Mouse (Mus musculus): Measurements from ENCODE around the gene Rbfox1. TPM values are rescaled to one million over a fixed set of nuclear protein-coding genes. Genes with fewer than 3 reads are reported as not detected.

Gene Rbfox1
- polyA plus RNA-seq, 1 experiment from 2014 or later, result 2.7 TPM

- H3K4me3 ChIP-seq (ENCODE audit: low read depth, low read length), result no peak overlapping the region
- no peak overlapping the region for H3K4me2 ChIP-seq (replicated peaks; ENCODE audit: low read depth, low read length)
- H3K4me1 ChIP-seq (ENCODE audit: control insufficient read depth, insufficient read depth, low read length), result no peaks in the 10 kb centered on the region
- ATAC-seq (ENCODE audit: insufficient number of reproducible peaks, insufficient read depth, low FRiP score, low read depth), result no peak
- no peaks in the 10 kb centered on the region for H3K36me3 ChIP-seq (ENCODE audit: control insufficient read depth, insufficient read depth, low read length)
- 74% methylated on average over 3 of the region's 3 CpGs for WGBS
- no peak overlapping the region for H3K27ac ChIP-seq (ENCODE audit: low read length)
- no peaks in the 10 kb centered on the region for H3K27me3 ChIP-seq (ENCODE audit: control insufficient read depth, insufficient read depth, low read length)
- H3K9ac ChIP-seq (replicated peaks; ENCODE audit: low read depth, low read length), result no peak overlapping the region
- H3K9me3 ChIP-seq (ENCODE audit: control insufficient read depth, low read depth, low read length), result no peaks in the 10 kb centered on the region
Measured at GRCm38 (mm10) chr16:7329196-7329595, 1444.0 kb downstream of the Rbfox1 start.

- Histone ChIP-seq H3K9me3 (ENCODE audit: control insufficient read depth, low read depth, low read length) (no peaks in the 10 kb centered on the region), H3K27me3 (ENCODE audit: control insufficient read depth, insufficient read depth, low read length) (no peaks in the 10 kb centered on the region), H3K4me2 (replicated peaks; ENCODE audit: low read depth, low read length) (no peak overlapping the region), H3K36me3 (ENCODE audit: control insufficient read depth, insufficient read depth, low read length) (no peaks in the 10 kb centered on the region), H3K27ac (ENCODE audit: low read length) (no peak overlapping the region), H3K4me1 (ENCODE audit: control insufficient read depth, insufficient read depth, low read length) (no peaks in the 10 kb centered on the region), H3K9ac (replicated peaks; ENCODE audit: low read depth, low read length) (no peak overlapping the region), H3K4me3 (ENCODE audit: low read depth, low read length) (no peak overlapping the region)
- no peak for ATAC-seq (ENCODE audit: insufficient number of reproducible peaks, insufficient read depth, low FRiP score, low read depth)
- 41% methylated on average over 4 of the region's 4 CpGs for WGBS
Measured at GRCm38 (mm10) chr16:7341186-7341585, 1456.0 kb downstream of the Rbfox1 start.

GRCm38 (mm10) chr16:7345298-7345697 is 1460.1 kb downstream of the Rbfox1 start:
- Histone ChIP-seq H3K9me3 (ENCODE audit: control insufficient read depth, low read depth, low read length) (no peaks in the 10 kb centered on the region), H3K36me3 (ENCODE audit: control insufficient read depth, insufficient read depth, low read length) (no peaks in the 10 kb centered on the region), H3K27me3 (ENCODE audit: control insufficient read depth, insufficient read depth, low read length) (no peaks in the 10 kb centered on the region), H3K9ac (replicated peaks; ENCODE audit: low read depth, low read length) (no peak overlapping the region), H3K4me2 (replicated peaks; ENCODE audit: low read depth, low read length) (no peak overlapping the region), H3K4me3 (ENCODE audit: low read depth, low read length) (no peak overlapping the region), H3K4me1 (ENCODE audit: control insufficient read depth, insufficient read depth, low read length) (no peaks in the 10 kb centered on the region), H3K27ac (ENCODE audit: low read length) (no peak overlapping the region)
- WGBS, result 53% methylated on average over 3 of the region's 3 CpGs
- ATAC-seq (ENCODE audit: insufficient number of reproducible peaks, insufficient read depth, low FRiP score, low read depth), result no peak

GRCm38 (mm10) chr16:7346001-7346625 is 1461.0 kb downstream of the Rbfox1 start:
- Histone ChIP-seq H3K9ac (replicated peaks; ENCODE audit: low read depth, low read length) (no peak overlapping the region), H3K9me3 (ENCODE audit: control insufficient read depth, low read depth, low read length) (no peaks in the 10 kb centered on the region), H3K4me1 (ENCODE audit: control insufficient read depth, insufficient read depth, low read length) (no peaks in the 10 kb centered on the region), H3K4me2 (replicated peaks; ENCODE audit: low read depth, low read length) (no peak overlapping the region), H3K27ac (ENCODE audit: low read length) (no peak overlapping the region), H3K27me3 (ENCODE audit: control insufficient read depth, insufficient read depth, low read length) (no peaks in the 10 kb centered on the region), H3K4me3 (ENCODE audit: low read depth, low read length) (no peak overlapping the region), H3K36me3 (ENCODE audit: control insufficient read depth, insufficient read depth, low read length) (no peaks in the 10 kb centered on the region)
- WGBS, result 55% methylated on average over 11 of the region's 11 CpGs
- no peak for ATAC-seq (ENCODE audit: insufficient number of reproducible peaks, insufficient read depth, low FRiP score, low read depth)

- no peak overlapping the region for H3K4me3 ChIP-seq (ENCODE audit: low read depth, low read length)
- no peak overlapping the region for H3K4me2 ChIP-seq (replicated peaks; ENCODE audit: low read depth, low read length)
- WGBS, result 65% methylated on average over 7 of the region's 7 CpGs
- H3K4me1 ChIP-seq (ENCODE audit: control insufficient read depth, insufficient read depth, low read length), result no peaks in the 10 kb centered on the region
- no peaks in the 10 kb centered on the region for H3K27me3 ChIP-seq (ENCODE audit: control insufficient read depth, insufficient read depth, low read length)
- H3K36me3 ChIP-seq (ENCODE audit: control insufficient read depth, insufficient read depth, low read length), result no peaks in the 10 kb centered on the region
- H3K27ac ChIP-seq (ENCODE audit: low read length), result no peak overlapping the region
- no peak for ATAC-seq (ENCODE audit: insufficient number of reproducible peaks, insufficient read depth, low FRiP score, low read depth)
- H3K9ac ChIP-seq (replicated peaks; ENCODE audit: low read depth, low read length), result no peak overlapping the region
- no peaks in the 10 kb centered on the region for H3K9me3 ChIP-seq (ENCODE audit: control insufficient read depth, low read depth, low read length)
Measured at GRCm38 (mm10) chr16:7347522-7348165, 1462.5 kb downstream of the Rbfox1 start.

GRCm38 (mm10) chr16:7352808-7353207 is 1467.7 kb downstream of the Rbfox1 start:
- no peaks in the 10 kb centered on the region for H3K9me3 ChIP-seq (ENCODE audit: control insufficient read depth, low read depth, low read length)
- no peaks in the 10 kb centered on the region for H3K36me3 ChIP-seq (ENCODE audit: control insufficient read depth, insufficient read depth, low read length)
- H3K4me1 ChIP-seq (ENCODE audit: control insufficient read depth, insufficient read depth, low read length), result no peaks in the 10 kb centered on the region
- H3K27ac ChIP-seq (ENCODE audit: low read length), result no peak overlapping the region
- H3K9ac ChIP-seq (replicated peaks; ENCODE audit: low read depth, low read length), result no peak overlapping the region
- ATAC-seq (ENCODE audit: insufficient number of reproducible peaks, insufficient read depth, low FRiP score, low read depth), result no peak
- no peaks in the 10 kb centered on the region for H3K27me3 ChIP-seq (ENCODE audit: control insufficient read depth, insufficient read depth, low read length)
- H3K4me3 ChIP-seq (ENCODE audit: low read depth, low read length), result no peak overlapping the region
- no peak overlapping the region for H3K4me2 ChIP-seq (replicated peaks; ENCODE audit: low read depth, low read length)
- 58% methylated on average over 16 of the region's 16 CpGs for WGBS

GRCm38 (mm10) chr16:7354116-7354515 is 1469.0 kb downstream of the Rbfox1 start:
- H3K4me2 ChIP-seq (replicated peaks; ENCODE audit: low read depth, low read length), result no peak overlapping the region
- H3K9ac ChIP-seq (replicated peaks; ENCODE audit: low read depth, low read length), result no peak overlapping the region
- no peaks in the 10 kb centered on the region for H3K36me3 ChIP-seq (ENCODE audit: control insufficient read depth, insufficient read depth, low read length)
- H3K4me3 ChIP-seq (ENCODE audit: low read depth, low read length), result no peak overlapping the region
- H3K27ac ChIP-seq (ENCODE audit: low read length), result no peak overlapping the region
- 48% methylated on average over 4 of the region's 4 CpGs for WGBS
- no peaks in the 10 kb centered on the region for H3K4me1 ChIP-seq (ENCODE audit: control insufficient read depth, insufficient read depth, low read length)
- no peaks in the 10 kb centered on the region for H3K27me3 ChIP-seq (ENCODE audit: control insufficient read depth, insufficient read depth, low read length)
- no peak for ATAC-seq (ENCODE audit: insufficient number of reproducible peaks, insufficient read depth, low FRiP score, low read depth)
- no peaks in the 10 kb centered on the region for H3K9me3 ChIP-seq (ENCODE audit: control insufficient read depth, low read depth, low read length)

GRCm38 (mm10) chr16:7359043-7359442 is 1473.9 kb downstream of the Rbfox1 start:
- no peaks in the 10 kb centered on the region for H3K36me3 ChIP-seq (ENCODE audit: control insufficient read depth, insufficient read depth, low read length)
- WGBS, result 76% methylated on average over 5 of the region's 5 CpGs
- H3K4me2 ChIP-seq (replicated peaks; ENCODE audit: low read depth, low read length), result no peak overlapping the region
- ATAC-seq (ENCODE audit: insufficient number of reproducible peaks, insufficient read depth, low FRiP score, low read depth), result no peak
- H3K27ac ChIP-seq (ENCODE audit: low read length), result no peak overlapping the region
- no peak overlapping the region for H3K9ac ChIP-seq (replicated peaks; ENCODE audit: low read depth, low read length)
- no peaks in the 10 kb centered on the region for H3K9me3 ChIP-seq (ENCODE audit: control insufficient read depth, low read depth, low read length)
- no peaks in the 10 kb centered on the region for H3K27me3 ChIP-seq (ENCODE audit: control insufficient read depth, insufficient read depth, low read length)
- H3K4me1 ChIP-seq (ENCODE audit: control insufficient read depth, insufficient read depth, low read length), result no peaks in the 10 kb centered on the region
- H3K4me3 ChIP-seq (ENCODE audit: low read depth, low read length), result no peak overlapping the region

- Histone ChIP-seq H3K4me3 (ENCODE audit: low read depth, low read length) (no peak overlapping the region), H3K27ac (ENCODE audit: low read length) (no peak overlapping the region), H3K36me3 (ENCODE audit: control insufficient read depth, insufficient read depth, low read length) (no peaks in the 10 kb centered on the region), H3K4me2 (replicated peaks; ENCODE audit: low read depth, low read length) (no peak overlapping the region), H3K9me3 (ENCODE audit: control insufficient read depth, low read depth, low read length) (no peaks in the 10 kb centered on the region), H3K4me1 (ENCODE audit: control insufficient read depth, insufficient read depth, low read length) (no peaks in the 10 kb centered on the region), H3K9ac (replicated peaks; ENCODE audit: low read depth, low read length) (no peak overlapping the region), H3K27me3 (ENCODE audit: control insufficient read depth, insufficient read depth, low read length) (no peaks in the 10 kb centered on the region)
- no peak for ATAC-seq (ENCODE audit: insufficient number of reproducible peaks, insufficient read depth, low FRiP score, low read depth)
- 93% methylated on average over 1 of the region's 1 CpGs for WGBS
Measured at GRCm38 (mm10) chr16:7360706-7361105, 1475.6 kb downstream of the Rbfox1 start.
